Mouse (Mus musculus) hindbrain, embryonic 10.5 days (tissue): Measurements from ENCODE around the gene Ppard. TPM values are rescaled to one million over a fixed set of nuclear protein-coding genes. Genes with fewer than 3 reads are reported as not detected.
"Not testable (repeated sequence)": the region's sequence is repeated elsewhere in the genome, so short reads cannot be mapped to it uniquely, and the experiment has no call there.

Experiments used
- DNase-seq: peaks from one replicate; pipeline ENCODE4 v3.0.0-alpha.2; 2017; ENCODE audit warnings: low spot score
- H3K27ac ChIP-seq: fragments of 300-500 bp; sonication (generic); 2 replicates; pipeline ENCODE4 v1.5.1; 2016; ENCODE audit warnings: mild to moderate bottlenecking, moderate library complexity
- H3K27me3 ChIP-seq: fragments of 300-500 bp; sonication (generic); 2 replicates; pipeline ENCODE4 v1.6.1; 2016; ENCODE audit warnings: mild to moderate bottlenecking; ENCODE audit not compliant: poor library complexity, insufficient read depth, severe bottlenecking
- H3K36me3 ChIP-seq: fragments of 300-500 bp; sonication (generic); 2 replicates; pipeline ENCODE4 v1.6.1; 2016; ENCODE audit warnings: mild to moderate bottlenecking, moderate library complexity
- H3K4me1 ChIP-seq: fragments of 300-500 bp; sonication (generic); replicated peaks from 2 replicates; pipeline ENCODE4 v1.6.1; 2016; ENCODE audit warnings: mild to moderate bottlenecking
- H3K4me3 ChIP-seq: fragments of 300-500 bp; sonication (generic); 2 replicates; pipeline ENCODE4 v1.5.1; 2016; ENCODE audit warnings: mild to moderate bottlenecking, moderate library complexity
- H3K9me3 ChIP-seq: fragments of 300-500 bp; sonication (generic); 2 replicates; pipeline ENCODE4 v1.6.1; 2016; ENCODE audit warnings: mild to moderate bottlenecking, moderate library complexity
- WGBS: fragments of 180-500 bp; shearing (Covaris S2); methylation state at CpG from one replicate; pipeline ENCODE4 v1.1.7; 2016; 5-methylcytosine and 5-hydroxymethylcytosine counted together
- polyA plus RNA-seq: library from polyadenylated mRNA; unstranded; fragments of >200 nt; fragmentation: Nextera tagmentation; extraction: Ambion mirVana; gene quantifications from 2 replicates; pipeline ENCODE4 v1.2.1, GENCODE M21; 2016

Ppard gene
- polyA plus RNA-seq, 1 experiment from 2014 or later = 2.0 TPM

- Histone ChIP-seq H3K36me3 (peaks cover 18% of the 10 kb centered on the region), H3K27ac (peak overlapping the region; percentile 78), H3K4me3 (peak overlapping the region; percentile 37; the same call in 1 of the 2 replicates), H3K9me3 (no peaks in the 10 kb centered on the region), H3K4me1 (peaks cover 22% of the 10 kb centered on the region), H3K27me3 (peaks cover 21% of the 10 kb centered on the region)
- WGBS = 79% methylated on average over 8 of the region's 8 CpGs
- no peak for DNase-seq
Measured at GRCm38 (mm10) chr17:28208314-28208612, 24.2 kb upstream of the Ppard start.

DNA sequence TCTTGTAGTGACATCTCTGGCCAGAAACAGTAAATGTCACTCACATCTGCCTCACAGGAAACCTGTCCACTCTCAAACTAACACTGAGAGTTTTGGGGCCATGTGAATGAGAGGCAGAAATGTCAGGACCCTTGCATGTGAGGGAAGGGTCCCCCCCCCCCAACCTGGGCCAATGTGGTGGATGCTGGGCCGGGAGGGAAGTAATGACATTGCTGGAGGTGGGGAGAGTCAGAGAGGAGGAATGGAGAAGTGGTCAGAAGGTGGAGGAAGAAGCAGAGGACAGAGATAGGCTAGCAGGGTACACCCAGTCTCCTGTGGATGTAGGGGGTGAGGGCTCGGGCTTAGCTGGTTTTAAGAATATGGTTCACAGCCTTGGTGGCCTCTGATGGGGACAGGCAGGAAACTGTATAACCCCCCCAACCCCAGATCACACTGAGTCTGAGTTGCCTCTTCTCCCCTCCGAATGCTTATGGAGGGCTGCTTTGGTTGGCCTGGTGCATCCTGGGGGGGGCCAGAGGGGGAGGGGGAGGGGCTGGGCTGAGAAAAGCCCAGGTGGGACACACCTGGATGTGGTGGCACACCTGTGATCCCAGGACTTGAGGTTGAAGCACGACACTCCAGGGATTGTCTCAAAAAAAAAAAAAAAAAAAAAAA, 22.9 kb upstream of the Ppard start:
- no peak overlapping the region for H3K4me3 ChIP-seq
- H3K27ac ChIP-seq = no peak overlapping the region
- no peaks in the 10 kb centered on the region for H3K9me3 ChIP-seq
- no peak for DNase-seq
- H3K4me1 ChIP-seq = peaks cover 20% of the 10 kb centered on the region
- H3K27me3 ChIP-seq = peaks cover 21% of the 10 kb centered on the region
- WGBS = 69% methylated on average over 4 of the region's 4 CpGs
- peaks cover 14% of the 10 kb centered on the region for H3K36me3 ChIP-seq

DNA sequence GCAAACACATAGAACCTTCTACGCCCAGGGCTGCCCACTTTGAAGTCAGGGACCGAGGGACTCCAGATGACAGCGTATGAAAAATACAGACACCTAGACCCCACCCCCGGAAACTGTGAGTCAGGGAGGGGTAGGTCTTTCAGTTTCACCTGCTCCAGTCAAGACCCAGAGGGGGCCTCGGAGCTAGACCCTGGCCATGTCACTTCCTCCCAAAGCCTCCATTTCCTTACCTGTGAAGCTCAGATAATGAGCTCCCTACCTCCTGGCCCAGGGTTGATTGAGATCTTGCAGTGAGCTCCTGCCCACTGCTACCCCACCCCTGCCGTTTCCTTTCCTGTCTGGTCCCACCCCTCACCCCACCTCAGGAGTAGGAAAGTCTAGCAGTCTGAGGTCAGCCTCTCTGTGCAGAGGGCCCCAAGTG, 20.6 kb upstream of the Ppard start:
- no peak overlapping the region for H3K4me3 ChIP-seq
- H3K4me1 ChIP-seq = peaks cover 13% of the 10 kb centered on the region
- 81% methylated on average over 6 of the region's 6 CpGs for WGBS
- no peaks in the 10 kb centered on the region for H3K36me3 ChIP-seq
- no peak for DNase-seq
- H3K9me3 ChIP-seq = no peaks in the 10 kb centered on the region
- H3K27me3 ChIP-seq = peaks cover 13% of the 10 kb centered on the region
- H3K27ac ChIP-seq = no peak overlapping the region

- peaks cover 11% of the 10 kb centered on the region for H3K4me1 ChIP-seq
- no peak overlapping the region for H3K27ac ChIP-seq
- WGBS = 75% methylated on average over 9 of the region's 9 CpGs
- no peaks in the 10 kb centered on the region for H3K9me3 ChIP-seq
- H3K27me3 ChIP-seq = peaks cover 17% of the 10 kb centered on the region
- H3K4me3 ChIP-seq = no peak overlapping the region
- DNase-seq = no peak
- H3K36me3 ChIP-seq = no peaks in the 10 kb centered on the region
Measured at GRCm38 (mm10) chr17:28212391-28212790, 20.1 kb upstream of the Ppard start.

GRCm38 (mm10) chr17:28213236-28213635, 19.3 kb upstream of the Ppard start:
- Histone ChIP-seq H3K4me1 (peaks cover 11% of the 10 kb centered on the region), H3K36me3 (no peaks in the 10 kb centered on the region), H3K27ac (no peak overlapping the region), H3K27me3 (peaks cover 22% of the 10 kb centered on the region), H3K4me3 (no peak overlapping the region), H3K9me3 (no peaks in the 10 kb centered on the region)
- WGBS = 29% methylated on average over 4 of the region's 4 CpGs
- no peak for DNase-seq

- Histone ChIP-seq H3K4me3 (no peak overlapping the region), H3K27ac (no peak overlapping the region; the same call in 1 of the 2 replicates), H3K9me3 (no peaks in the 10 kb centered on the region), H3K4me1 (peaks cover 15% of the 10 kb centered on the region), H3K27me3 (peaks cover 19% of the 10 kb centered on the region; the same call in 1 of the 2 replicates), H3K36me3 (no peaks in the 10 kb centered on the region)
- DNase-seq = no peak
- 84% methylated on average over 9 of the region's 9 CpGs for WGBS
Measured at GRCm38 (mm10) chr17:28216791-28217190, 15.7 kb upstream of the Ppard start.

GRCm38 (mm10) chr17:28217721-28218649, 14.5 kb upstream of the Ppard start:
- Histone ChIP-seq H3K27me3 (peaks cover 28% of the 10 kb centered on the region), H3K4me3 (peak overlapping the region; percentile 20), H3K27ac (peak overlapping the region; percentile 74), H3K9me3 (no peaks in the 10 kb centered on the region), H3K36me3 (no peaks in the 10 kb centered on the region), H3K4me1 (peaks cover 18% of the 10 kb centered on the region)
- WGBS = 26% methylated on average over 23 of the region's 23 CpGs
- DNase-seq = no peak

DNA sequence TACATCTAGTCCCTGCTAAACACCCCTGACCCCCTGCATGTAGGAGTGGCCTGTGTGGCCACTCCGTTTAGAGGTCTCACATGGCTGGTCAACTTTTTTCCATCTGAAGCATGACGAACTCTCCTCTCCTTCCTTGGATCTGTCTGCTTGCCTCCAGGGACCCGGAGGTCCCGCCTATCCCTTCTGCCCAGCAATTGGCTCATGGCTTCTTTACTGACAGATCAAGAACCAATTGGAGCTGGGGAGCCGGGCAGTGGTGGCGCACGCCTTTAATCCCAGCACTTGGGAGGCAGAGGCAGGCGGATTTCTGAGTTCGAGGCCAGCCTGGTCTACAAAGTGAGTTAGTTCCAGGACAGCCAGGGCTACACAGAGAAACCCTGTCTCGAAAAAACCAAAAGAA, 10.0 kb upstream of the Ppard start:
- Histone ChIP-seq H3K4me1 (peaks cover 41% of the 10 kb centered on the region), H3K27me3 (peaks cover 32% of the 10 kb centered on the region)
- H3K27ac ChIP-seq, DNase-seq, H3K9me3 ChIP-seq, H3K4me3 ChIP-seq, H3K36me3 ChIP-seq: not testable (repeated sequence)
- WGBS = 89% methylated on average over 10 of the region's 10 CpGs

- Histone ChIP-seq H3K9me3 (no peaks in the 10 kb centered on the region), H3K27me3 (peaks cover 22% of the 10 kb centered on the region), H3K4me1 (peaks cover 35% of the 10 kb centered on the region), H3K36me3 (no peaks in the 10 kb centered on the region), H3K27ac (peak overlapping the region; percentile 92), H3K4me3 (peak overlapping the region; percentile 62)
- WGBS = 1% methylated on average over 46 of the region's 46 CpGs
- DNase-seq = peak; percentile 94
Measured at GRCm38 (mm10) chr17:28223561-28224391, 8.7 kb upstream of the Ppard start.

DNA sequence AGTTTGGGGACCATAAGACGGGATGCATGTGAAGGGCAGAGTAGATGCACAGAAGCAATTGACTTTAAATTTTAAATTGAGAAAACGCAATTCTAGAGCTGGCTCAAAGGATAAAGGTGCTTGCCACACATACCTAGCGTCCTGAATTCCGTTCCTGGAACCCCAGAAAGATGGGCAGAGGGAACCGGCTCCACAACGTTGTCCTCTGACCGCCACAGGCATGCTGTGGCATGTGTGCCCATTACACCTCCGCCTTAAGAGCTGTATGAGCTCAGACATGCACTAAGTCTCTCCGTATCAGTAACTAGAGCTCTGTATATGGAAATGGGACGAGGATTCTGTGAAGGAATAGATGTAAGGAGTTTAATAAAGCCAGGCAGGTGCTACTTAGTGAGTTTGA, 7.9 kb upstream of the Ppard start:
- Histone ChIP-seq H3K4me1 (peaks cover 35% of the 10 kb centered on the region), H3K27me3 (peaks cover 22% of the 10 kb centered on the region), H3K9me3 (no peaks in the 10 kb centered on the region), H3K4me3 (no peak overlapping the region; the same call in 1 of the 2 replicates), H3K36me3 (no peaks in the 10 kb centered on the region), H3K27ac (no peak overlapping the region)
- no peak for DNase-seq
- WGBS = 87% methylated on average over 10 of the region's 10 CpGs

GRCm38 (mm10) chr17:28226014-28226413, 6.5 kb upstream of the Ppard start:
- Histone ChIP-seq H3K4me3 (peak overlapping the region; percentile 51), H3K4me1 (peaks cover 35% of the 10 kb centered on the region), H3K27ac (peak overlapping the region; percentile 76), H3K27me3 (peaks cover 22% of the 10 kb centered on the region), H3K36me3 (no peaks in the 10 kb centered on the region), H3K9me3 (no peaks in the 10 kb centered on the region)
- DNase-seq = peak; percentile 90
- under 1% methylated on average over 21 of the region's 21 CpGs for WGBS

DNA sequence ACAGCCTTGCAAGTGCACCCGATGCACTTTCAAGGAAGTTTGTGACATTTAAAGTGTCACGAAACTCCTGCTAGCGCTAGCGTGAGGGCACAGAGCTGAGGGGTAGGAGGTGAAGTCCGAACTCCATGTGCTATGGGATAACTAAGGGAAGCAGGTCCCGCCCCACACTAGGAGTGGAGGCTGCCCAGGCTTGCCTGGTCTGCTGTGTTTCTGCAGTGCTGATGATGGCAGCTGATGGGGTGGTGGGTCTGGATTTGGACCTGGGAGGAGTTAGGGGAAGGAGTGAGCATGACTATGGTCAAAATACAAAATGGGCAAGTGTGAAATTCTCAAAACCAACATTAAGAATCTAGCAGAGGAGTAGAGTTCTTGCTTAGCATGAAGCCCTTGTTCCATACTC, 2.0 kb upstream of the Ppard start:
- Histone ChIP-seq H3K27ac (no peak overlapping the region), H3K4me1 (peaks cover 46% of the 10 kb centered on the region), H3K4me3 (no peak overlapping the region), H3K27me3 (peaks cover 11% of the 10 kb centered on the region; the same call in 1 of the 2 replicates), H3K36me3 (no peaks in the 10 kb centered on the region), H3K9me3 (no peaks in the 10 kb centered on the region)
- 79% methylated on average over 6 of the region's 6 CpGs for WGBS
- DNase-seq = no peak
